Mouse (Mus musculus): ENCODE data around the gene Prkcz.
A peak's percentile ranks its signal among the peaks of the same experiment; 100 is the strongest.

Prkcz gene

DNA sequence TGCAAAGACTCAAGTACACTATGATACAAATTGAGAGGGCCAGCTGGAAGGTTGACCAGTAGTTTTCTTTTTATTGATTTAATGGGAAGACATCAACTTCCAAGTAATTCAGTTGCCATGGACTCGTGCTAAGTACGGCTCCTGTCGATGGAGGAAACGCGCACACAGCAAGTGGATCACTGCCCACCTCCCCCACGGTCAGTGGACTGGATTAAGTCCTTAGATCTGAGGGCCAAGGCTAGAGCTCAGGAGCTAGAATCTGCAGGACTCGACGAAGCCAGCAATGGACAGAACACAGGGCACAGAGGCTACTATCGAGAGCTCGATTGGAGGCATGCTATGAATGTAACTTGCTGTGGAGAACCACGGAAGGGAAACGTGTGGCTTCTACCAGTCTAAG lies 52.5 kb downstream of the Prkcz start:
- no peak for DNase-seq (ENCODE audit: low read depth)

DNA sequence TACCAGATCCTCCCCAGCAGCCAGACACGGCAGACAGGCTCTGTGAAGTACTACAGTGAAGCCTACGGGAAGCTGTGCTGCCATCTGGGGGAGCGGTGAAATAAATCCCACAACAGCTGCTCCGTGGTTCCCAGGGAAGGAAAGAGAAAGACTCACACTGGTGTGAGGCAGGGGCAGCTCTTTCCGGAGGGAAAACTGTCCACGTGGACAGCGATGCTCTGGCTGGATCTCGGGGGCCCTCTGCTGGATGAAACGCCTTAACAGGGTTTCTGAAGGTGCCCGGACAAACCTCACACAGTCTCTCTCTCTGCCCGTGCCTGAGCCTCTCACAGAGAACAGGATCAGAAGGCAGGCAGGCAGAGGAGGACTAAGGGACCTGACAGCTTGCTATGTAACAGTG lies 53.1 kb downstream of the Prkcz start:
- peak; percentile 76 for DNase-seq (ENCODE audit: low read depth)

DNA sequence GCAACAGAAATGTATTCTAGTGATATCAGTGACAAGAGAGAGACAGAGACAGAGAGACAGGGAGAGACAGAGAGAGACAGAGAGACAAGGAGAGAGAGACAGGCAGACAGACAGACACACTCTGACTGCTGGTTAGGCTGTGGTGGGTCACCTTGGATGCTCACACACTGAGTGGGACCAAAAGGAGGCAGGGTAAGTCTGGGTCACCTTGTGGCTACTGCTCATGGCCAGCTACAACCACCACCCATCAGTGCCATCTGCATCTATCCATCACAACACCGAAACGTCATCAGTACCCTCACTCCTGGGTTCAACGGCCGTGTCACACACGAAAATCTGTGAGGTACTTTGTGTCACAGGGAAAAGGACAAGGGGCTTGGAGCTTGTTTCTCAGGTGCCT lies 53.6 kb downstream of the Prkcz start:
- DNase-seq (ENCODE audit: low read depth), result no peak

DNA sequence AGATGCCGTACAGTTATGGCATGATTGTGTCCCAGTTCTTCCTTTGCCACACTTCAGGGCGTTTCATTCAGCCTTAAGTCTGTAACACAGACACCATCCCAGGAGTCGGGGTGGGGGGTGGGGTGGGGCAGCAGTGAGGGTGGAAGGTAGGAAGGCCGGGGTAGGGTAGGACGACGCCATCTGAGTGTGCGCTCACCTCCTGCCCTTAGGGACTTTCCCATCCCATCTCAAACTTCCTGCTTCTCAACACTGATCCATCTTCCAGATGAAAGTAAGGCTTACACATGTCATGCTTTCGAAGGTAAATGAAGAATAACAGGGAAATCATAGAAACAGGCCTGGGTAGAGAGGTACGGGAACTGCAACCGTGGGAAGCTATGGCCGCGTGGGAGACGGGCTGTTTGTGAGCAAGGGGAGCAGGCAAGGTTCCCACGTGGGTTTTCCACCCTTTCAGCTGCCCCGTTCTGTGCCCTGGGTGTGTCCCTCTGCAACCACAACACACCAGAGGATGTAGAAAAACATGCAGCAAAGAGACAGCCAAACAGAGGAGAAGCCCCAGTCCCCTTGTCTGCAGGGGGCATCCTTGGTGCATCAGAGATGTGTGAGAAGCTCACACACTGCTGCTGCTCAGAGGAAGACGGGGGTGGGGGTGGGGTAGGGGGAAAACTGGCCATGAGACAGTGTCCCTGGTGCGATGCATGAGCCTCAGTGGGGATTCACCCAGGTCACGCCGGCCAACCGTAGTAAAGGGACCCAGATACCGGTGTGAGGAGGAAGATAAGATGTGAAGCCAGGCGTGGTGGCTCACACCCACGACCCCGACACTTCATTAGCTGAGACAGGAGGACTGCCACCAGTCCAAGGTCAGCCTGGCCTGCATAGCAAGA lies 54.6 kb downstream of the Prkcz start:
- no peak for DNase-seq (ENCODE audit: low read depth)

DNA sequence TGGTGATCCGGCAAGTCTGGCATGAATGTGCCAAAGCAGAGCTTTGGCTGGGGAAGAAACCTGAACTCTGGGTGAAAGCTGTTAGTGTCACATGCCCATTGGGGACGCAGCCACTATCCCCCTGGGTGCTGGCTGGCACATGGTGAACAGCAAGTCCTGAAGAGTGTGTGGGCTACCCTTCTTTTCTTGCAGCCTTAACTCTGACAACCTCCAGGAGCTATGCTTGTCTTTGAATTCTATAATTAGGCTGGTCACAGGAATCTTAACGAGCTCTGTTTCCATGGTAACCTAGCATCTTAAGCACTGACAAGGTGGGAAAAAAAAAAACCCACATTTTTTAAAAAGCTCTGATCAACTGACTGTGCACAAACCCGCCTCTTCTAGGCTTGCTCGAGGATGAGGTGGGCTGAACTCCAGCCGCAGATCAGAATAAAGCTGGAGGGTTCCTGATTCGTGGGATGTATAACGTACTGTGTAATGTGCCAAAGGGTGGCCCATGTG lies 55.6 kb downstream of the Prkcz start:
- no peak for DNase-seq (ENCODE audit: low read depth)

DNA sequence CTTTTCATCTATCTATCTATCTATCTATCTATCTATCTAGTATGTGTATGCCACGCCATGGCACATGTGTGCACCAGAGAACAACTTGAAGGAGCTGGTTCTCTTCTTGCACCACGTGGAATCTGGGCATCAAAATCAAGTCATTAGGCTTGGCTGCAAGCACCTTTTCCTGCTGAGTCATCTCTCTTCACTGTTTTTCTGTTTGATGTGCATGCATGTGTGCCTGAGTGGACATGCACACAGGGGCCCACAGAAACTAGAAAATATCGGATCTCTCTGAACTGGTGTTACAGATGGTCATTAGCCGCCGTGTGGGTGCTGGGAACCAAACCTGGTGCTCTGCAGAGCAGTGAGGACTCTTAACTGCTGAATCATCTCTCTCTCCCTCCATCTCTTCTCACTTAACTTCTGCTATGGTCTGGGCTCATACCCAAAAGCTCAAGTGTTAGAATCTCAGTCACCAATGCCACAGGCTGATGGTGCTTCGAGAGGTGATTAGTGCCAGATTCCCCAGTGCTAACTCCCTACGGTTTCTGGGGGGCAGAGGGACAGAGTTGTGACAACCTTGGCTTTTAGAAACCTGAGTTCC lies 56.6 kb downstream of the Prkcz start:
- DNase-seq (ENCODE audit: low read depth), result peak; percentile 28

DNA sequence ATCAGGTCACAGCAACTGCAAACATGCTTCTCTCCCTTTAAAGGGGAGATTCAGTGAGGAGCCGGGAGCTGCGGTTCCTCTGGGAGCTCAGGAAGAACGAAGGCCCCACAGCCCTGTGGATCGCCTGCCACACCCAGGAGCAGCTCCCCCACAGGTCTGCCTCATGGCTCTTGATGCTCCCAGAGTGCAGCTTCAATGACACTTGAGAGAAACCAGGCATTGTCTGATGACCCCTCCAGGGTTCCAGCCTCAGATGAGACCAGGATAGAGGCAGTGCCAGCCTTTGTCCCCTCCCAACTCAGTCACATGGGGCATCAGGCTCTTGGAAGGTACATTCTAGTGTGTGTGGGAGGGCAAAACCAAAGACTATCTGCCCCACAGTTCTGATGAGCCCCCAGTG lies 59.2 kb downstream of the Prkcz start:
- no peak for DNase-seq (ENCODE audit: low read depth)

DNA sequence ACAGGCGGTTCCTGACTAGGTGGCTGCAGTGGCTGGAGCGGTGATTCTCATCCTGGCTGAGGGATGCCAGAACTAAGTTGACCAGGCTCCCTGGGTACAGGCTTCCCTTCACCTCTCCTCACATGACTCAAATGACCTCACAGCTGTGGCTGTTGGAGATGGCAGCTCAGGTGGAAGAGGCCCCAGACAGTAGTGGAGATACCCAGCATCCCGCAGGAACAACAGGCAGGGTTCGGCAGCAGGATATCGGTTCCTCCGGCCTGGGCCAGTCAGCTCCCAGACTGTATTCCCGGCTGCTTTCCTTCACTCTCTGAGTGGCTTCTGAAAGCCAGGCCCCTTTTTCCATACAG lies 60.1 kb downstream of the Prkcz start:
- DNase-seq (ENCODE audit: low read depth), result no peak

DNA sequence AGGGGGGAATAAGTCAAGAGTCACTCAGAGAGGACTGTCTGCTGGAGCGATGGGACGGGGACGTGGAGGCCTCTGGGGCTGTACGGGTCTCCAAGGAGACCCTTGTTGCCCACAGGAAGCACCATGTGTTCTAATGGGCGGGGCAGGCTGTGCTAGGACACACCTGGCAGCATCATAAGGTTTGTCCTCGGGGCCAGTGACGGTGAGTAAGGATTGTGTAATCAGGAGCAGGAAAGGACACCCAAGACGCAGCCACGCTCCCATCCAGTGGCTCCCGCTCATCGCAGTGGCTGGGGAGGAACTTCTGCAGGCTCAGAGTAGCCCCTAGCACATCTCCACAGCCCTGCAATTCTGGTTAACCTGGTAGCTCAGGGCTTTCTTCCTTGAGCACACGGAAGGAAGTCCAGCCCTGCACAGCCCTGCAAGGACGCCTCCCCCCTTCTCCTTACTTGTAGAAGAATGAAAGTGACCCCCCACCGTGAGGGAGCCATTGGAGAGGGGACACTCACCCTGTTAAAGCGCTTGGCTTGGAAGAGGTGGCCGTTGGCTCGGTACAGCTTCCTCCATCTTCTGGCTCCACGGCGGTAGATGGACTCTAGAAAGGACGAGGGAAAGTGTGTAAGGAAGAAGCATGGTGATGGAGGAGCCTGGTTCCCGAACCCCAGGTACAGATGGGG lies 60.6 kb downstream of the Prkcz start:
- no peak for DNase-seq (ENCODE audit: low read depth)

DNA sequence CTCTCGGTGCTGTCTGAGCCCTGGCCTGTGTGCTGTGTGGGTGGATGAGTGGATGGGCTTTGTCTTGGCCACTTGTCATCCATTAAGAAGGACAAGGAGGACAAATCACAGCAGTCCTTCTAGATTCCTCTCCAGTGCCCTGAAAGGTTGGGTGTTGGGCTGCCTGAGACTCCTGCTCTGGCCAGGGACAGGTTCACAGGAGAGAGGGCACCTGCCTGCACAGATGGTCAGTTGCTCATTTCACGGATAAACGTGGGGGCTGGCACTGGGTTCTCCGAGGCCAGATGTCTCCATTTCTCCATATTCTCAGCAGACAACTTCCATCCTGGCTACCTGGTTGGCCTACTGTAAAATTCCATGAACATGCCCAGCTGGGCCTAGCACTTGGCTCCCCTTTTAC lies 62.3 kb downstream of the Prkcz start:
- DNase-seq (ENCODE audit: low read depth), result no peak

DNA sequence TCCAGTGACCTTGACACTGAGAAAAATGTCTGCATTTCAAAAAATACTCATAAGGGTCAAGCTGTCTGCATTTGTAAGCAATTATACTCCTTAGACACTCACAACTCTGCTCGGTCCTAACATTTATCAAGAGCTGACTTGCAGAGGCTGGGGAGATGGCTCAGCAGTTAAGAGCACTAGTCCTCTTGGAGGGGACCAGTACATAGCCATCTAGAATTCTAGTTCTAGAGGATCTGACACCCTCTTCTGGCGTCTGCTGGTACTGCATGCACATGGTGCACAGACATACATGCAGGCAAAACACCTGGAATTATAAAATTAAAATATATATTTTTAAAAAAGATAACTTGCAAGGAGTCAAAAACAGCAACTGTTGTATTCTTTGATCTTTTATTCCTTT lies 64.1 kb downstream of the Prkcz start:
- DNase-seq (ENCODE audit: low read depth), result peak; percentile 60

DNA sequence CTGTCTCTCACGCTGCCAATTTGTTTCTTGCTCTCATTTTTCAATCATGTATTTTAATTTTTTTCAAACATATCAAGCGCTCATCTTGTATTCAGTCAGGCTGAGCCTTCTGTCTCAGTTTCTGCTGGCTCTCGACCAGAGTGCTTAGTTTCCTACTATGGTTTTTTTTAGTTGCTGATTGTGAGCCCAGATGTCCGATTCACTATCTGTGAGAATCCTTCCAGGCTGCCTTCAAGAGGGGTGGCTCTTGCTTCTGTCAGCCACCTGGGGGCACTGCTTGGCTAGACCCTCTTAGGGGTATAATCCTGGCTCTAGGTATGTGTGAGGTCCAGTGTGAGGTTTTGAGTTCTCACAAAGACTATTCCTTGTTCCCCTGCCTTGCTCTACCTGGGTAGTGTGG lies 65.2 kb downstream of the Prkcz start:
- no peak for DNase-seq (ENCODE audit: low read depth)

DNA sequence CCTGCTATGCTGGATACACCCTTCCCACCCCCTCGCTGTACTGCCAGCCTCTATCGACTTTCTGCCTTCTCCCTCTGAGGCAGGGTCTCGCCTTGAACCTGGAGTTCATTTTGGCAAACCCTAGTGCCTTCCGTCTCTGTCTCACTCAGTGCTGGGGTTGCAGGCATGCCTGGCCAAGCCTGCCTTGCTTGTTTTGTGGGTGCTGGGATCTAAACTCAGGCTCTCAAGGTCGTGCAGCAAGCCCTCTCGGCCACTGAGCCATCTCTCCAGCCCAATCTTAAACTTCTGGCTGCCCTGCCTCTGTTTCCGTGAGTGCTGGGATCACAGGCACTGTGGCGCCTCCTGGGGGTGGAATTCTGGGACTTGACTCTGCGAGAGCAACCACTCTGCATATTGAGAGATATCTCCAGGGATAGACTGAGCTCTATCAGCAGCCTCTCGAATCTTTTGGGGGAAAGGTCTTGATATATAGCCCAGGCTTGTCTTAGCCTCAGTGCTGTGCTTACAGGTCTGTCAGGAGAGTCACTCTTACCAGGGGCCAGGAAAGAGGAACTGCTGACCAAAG lies 66.1 kb downstream of the Prkcz start:
- DNase-seq (ENCODE audit: low read depth), result no peak

DNA sequence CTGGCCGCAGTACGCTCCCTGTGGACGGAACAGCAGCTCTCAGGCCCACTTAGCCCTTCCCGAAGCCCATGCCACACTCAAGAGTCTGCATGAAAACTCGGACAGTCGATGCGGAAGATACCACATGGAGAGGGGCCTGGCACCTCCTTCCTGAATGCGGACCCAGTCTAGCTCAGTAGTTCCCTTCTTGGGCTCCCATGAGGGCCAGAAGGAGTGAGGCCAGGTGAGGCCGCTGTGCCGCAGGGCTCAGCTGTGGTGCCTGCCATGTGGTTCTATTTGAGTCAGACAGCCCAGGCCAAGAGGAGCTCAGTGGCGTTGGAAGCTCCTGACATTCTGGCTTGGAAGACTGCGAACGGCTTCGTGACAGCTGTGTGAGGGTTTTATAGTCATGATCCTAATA lies 66.8 kb downstream of the Prkcz start:
- no peak for DNase-seq (ENCODE audit: low read depth)

DNA sequence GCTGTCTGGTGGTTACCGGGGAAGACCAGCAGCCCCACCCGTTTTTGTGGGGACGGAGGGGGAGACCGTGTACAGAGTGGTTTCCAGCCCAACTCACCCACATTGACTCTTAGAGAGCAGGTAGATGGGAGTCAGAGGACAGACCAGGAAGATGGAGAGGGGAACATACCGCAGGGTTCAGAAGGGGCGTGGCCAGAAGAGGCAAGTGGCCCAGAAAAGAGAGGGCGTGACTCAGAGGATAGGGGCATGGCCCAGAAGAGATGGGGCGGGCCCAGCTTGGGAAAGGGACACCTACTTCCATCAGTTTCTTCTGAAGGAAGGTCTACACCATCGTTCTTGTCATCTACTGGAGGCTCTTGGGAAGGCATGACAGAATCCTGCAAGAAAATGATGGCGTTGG lies 68.3 kb downstream of the Prkcz start:
- peak; percentile 28 for DNase-seq (ENCODE audit: low read depth)

DNA sequence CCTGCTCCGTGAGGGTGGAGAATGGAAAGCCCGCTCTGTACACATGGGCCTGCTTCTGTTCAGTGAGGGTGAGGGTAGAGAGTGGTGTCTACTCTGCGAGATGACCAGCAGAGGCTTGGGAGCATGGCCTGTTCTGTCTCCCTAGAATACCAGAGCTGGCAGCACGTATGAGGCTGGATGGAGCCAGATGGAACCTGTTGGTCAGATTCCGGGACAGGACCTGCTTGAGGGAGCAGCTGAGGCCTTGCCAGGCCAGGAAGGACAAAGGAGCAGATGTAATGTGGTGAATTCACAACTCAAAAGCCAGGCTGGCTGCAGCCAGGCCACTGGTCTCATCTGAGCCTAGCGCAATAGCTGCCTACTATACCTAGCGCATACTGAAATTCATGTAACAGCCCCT lies 71.1 kb downstream of the Prkcz start:
- DNase-seq (ENCODE audit: low read depth), result no peak

DNA sequence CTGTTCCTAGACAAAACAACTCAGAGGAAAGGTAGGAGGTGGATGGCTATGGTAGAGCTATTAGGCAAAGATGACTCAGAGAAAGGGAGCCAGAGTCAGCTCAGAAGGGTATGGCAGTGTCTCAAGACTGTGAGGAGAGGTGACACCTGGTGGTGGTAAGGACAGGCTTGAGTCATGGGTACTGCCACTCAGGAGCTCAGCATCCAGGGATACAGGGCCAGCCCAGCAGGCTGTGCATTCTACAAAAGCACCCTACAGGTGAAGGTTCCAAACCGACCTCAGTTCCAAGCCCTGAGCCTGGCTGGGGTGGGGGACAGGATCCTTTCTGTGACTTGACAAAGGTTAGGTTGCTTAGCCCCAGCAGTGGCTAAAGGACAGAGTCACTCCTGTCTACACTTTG lies 72.6 kb downstream of the Prkcz start:
- DNase-seq (ENCODE audit: low read depth), result peak; percentile 42

DNA sequence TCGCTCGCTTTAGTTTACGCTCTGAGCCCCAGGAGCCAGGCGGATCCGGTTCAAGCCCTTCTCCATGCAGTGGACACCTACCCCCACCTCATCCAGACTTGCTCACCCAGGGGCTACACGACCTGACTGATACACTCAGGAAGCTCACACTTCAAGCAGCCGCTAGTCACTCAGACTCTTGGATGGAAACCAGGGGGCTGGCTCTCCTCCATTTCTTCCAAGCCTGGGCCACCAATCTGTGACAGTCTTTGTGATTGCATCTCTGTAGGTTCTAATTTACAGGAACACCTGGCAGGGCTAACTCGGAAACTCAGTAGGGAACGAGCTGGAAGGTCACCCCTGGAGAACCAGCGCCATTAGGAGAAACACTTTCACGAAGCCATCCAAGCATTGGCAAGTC lies 73.4 kb downstream of the Prkcz start:
- no peak for DNase-seq (ENCODE audit: low read depth)

DNA sequence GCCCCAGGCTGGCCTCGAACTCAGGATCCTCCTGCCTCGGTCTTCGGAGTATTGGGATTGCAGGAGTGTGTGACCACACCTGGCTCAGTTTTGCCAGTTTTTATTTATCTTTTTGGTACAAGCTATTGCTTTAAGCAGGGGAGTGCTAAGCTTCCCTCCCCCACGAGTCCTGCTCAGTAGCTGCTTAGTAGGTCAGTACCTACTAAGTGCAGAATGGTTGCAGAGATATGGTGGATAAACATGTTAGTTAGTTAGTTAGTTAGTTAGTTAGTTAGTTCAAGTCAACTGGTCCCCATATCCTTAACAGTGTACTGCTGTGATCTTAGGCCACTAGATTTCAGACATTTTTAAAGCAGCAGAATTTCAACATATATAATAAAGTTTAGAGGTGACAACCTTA lies 75.1 kb downstream of the Prkcz start:
- DNase-seq (ENCODE audit: low read depth), result no peak

DNA sequence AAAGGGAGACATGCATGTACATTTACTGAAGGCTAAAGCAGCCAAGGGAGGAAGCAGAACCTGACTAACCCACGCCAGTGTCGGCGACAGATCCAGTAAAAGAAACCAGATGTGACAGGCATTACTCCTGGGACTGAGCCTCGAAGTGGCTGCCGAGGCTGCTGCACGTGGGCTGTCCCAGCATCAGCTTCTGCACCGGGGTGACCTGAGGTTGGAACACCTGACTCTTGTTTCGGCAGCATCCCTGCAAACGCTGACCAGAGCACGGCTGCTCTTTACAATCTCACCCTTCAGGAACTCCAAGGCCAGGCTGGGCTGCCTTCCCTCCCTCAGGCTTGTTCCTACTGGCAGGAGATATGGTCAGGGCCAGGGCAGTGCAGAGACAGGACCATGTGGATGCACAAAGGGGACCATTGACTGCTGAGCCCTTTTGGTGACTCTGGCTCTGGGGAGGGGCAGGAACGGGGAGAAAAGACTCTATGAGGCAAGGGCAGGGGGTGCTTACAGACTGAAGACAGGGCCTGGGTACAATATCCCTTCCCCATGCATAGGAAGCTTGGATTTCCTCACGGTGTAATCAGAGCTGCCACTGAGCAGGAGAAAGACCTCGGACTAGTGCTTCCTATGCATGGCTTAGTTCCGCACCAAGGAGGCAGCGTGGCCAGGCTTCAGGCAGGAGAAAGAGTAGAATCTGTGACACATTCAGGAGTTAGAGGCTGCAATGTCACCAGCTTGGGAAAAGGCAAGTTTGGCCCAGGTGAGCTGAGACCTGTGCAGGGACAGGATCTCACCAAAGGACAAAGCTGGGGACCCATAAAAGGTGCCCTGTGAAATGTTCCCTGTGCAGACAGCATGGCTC lies 76.4 kb downstream of the Prkcz start:
- no peak for DNase-seq (ENCODE audit: low read depth)

DNA sequence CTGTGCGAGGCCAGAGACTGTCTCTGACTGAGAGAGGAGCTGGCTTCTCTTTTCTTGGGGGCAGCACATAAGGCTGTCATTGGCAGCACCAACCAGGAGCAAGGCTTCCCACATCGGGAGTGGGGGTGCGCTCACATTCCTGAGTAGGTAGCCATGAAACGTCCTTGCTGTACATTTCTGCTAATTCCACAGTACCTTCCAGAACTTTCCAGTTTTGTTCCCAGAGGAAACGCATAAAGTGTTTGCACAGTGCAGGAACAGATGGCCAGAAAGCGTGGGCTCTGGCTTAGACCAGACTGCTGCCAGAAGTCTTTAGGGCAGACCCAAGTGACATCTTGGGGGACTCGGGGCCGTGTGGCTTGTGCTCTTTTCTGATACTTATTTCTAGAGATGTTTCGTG lies 77.6 kb downstream of the Prkcz start:
- DNase-seq (ENCODE audit: low read depth), result no peak

DNA sequence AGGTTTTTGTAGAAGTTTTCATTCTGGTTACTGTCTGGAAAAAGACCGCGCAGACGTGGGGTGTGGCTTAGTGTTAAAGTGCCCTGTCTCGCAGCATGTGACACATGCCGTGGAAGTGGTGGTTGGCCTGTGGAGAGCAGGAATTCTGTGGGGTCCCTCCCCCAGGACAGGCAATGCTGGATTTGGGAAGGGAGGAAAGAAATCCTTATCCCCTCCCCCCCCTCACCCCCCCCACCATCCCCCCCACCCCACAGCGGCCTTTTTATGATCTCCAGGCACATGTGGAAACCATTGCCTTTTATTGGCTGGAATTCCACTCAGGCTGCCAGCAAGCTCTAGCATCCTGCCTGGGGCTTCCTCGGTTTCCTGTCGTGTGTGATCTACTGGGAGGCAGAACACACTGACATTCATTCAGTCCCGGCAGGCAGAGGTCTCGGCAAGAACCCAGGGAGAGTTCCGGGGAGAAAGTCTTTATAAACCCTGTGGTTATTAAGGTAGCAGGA lies 78.1 kb downstream of the Prkcz start:
- DNase-seq (ENCODE audit: low read depth), result no peak
